Mouse (Mus musculus): ENCODE measurements around the gene Wdr83os. TPM values are rescaled to one million over a fixed set of nuclear protein-coding genes. Genes with fewer than 3 reads are reported as not detected.
A peak's percentile ranks its signal among the peaks of the same experiment; 100 is the strongest.
"Not testable (repeated sequence)": the region's sequence is repeated elsewhere in the genome, so short reads cannot be mapped to it uniquely, and the experiment has no call there.

Wdr83os gene
- polyA plus RNA-seq, 1 experiment from 2014 or later: 123 TPM

- H3K36me3 ChIP-seq: peaks cover 36% of the 10 kb centered on the region
- H3K27me3 ChIP-seq: no peaks in the 10 kb centered on the region
- H3K9ac ChIP-seq: no peak overlapping the region
- no peak overlapping the region for H3K4me2 ChIP-seq (replicated peaks)
- no peaks in the 10 kb centered on the region for H3K9me3 ChIP-seq (replicated peaks)
- H3K4me1 ChIP-seq: peaks cover 10% of the 10 kb centered on the region; the same call in 1 of the 2 replicates
- ATAC-seq (ENCODE audit: insufficient number of reproducible peaks, low FRiP score, low TSS enrichment, low read depth): no peak
- no peak overlapping the region for H3K4me3 ChIP-seq (replicated peaks)
- no peak overlapping the region for H3K27ac ChIP-seq (replicated peaks)
- 93% methylated on average over 15 of the region's 15 CpGs for WGBS
Measured at GRCm38 (mm10) chr8:85073041-85073612, 7.4 kb upstream of the Wdr83os start.

GRCm38 (mm10) chr8:85074167-85074566 is 6.4 kb upstream of the Wdr83os start:
- H3K27ac ChIP-seq (replicated peaks): no peak overlapping the region
- H3K9me3 ChIP-seq (replicated peaks): no peaks in the 10 kb centered on the region
- H3K9ac ChIP-seq: no peak overlapping the region
- 75% methylated on average over 10 of the region's 10 CpGs for WGBS
- H3K4me1 ChIP-seq: peaks cover 10% of the 10 kb centered on the region; the same call in 1 of the 2 replicates
- no peak overlapping the region for H3K4me2 ChIP-seq (replicated peaks)
- H3K36me3 ChIP-seq: peaks cover 43% of the 10 kb centered on the region
- ATAC-seq (ENCODE audit: insufficient number of reproducible peaks, low FRiP score, low TSS enrichment, low read depth): no peak
- H3K4me3 ChIP-seq (replicated peaks): no peak overlapping the region
- no peaks in the 10 kb centered on the region for H3K27me3 ChIP-seq

- Histone ChIP-seq H3K36me3 (peaks cover 43% of the 10 kb centered on the region), H3K4me1 (peaks cover 13% of the 10 kb centered on the region), H3K4me3 (replicated peaks) (no peak overlapping the region), H3K4me2 (replicated peaks) (no peak overlapping the region), H3K27ac (replicated peaks) (no peak overlapping the region), H3K9ac (no peak overlapping the region), H3K27me3 (no peaks in the 10 kb centered on the region), H3K9me3 (replicated peaks) (no peaks in the 10 kb centered on the region)
- no peak for ATAC-seq (ENCODE audit: insufficient number of reproducible peaks, low FRiP score, low TSS enrichment, low read depth)
- WGBS: 89% methylated on average over 10 of the region's 10 CpGs
Measured at GRCm38 (mm10) chr8:85074617-85075016, 5.9 kb upstream of the Wdr83os start.

- H3K9me3 ChIP-seq (replicated peaks): no peaks in the 10 kb centered on the region
- 85% methylated on average over 9 of the region's 9 CpGs for WGBS
- H3K27me3 ChIP-seq: no peaks in the 10 kb centered on the region
- H3K4me1 ChIP-seq: peaks cover 18% of the 10 kb centered on the region
- ATAC-seq (ENCODE audit: insufficient number of reproducible peaks, low FRiP score, low TSS enrichment, low read depth): no peak
- H3K4me3 ChIP-seq (replicated peaks): no peak overlapping the region
- H3K4me2 ChIP-seq (replicated peaks): no peak overlapping the region
- H3K27ac ChIP-seq (replicated peaks): no peak overlapping the region
- H3K36me3 ChIP-seq: peaks cover 43% of the 10 kb centered on the region
- no peak overlapping the region for H3K9ac ChIP-seq
Measured at GRCm38 (mm10) chr8:85076001-85076400, 4.5 kb upstream of the Wdr83os start.

- no peak for ATAC-seq (ENCODE audit: insufficient number of reproducible peaks, low FRiP score, low TSS enrichment, low read depth)
- H3K27ac ChIP-seq (replicated peaks): no peak overlapping the region
- H3K4me1 ChIP-seq: peaks cover 26% of the 10 kb centered on the region
- H3K4me3 ChIP-seq (replicated peaks): no peak overlapping the region
- H3K9ac ChIP-seq: no peak overlapping the region
- H3K9me3 ChIP-seq (replicated peaks): no peaks in the 10 kb centered on the region
- WGBS: 2% methylated on average over 2 of the region's 2 CpGs
- H3K36me3 ChIP-seq: peaks cover 43% of the 10 kb centered on the region
- no peaks in the 10 kb centered on the region for H3K27me3 ChIP-seq
- H3K4me2 ChIP-seq (replicated peaks): no peak overlapping the region
Measured at GRCm38 (mm10) chr8:85076993-85077392, 3.5 kb upstream of the Wdr83os start.

GRCm38 (mm10) chr8:85080214-85080531 is 367 bp upstream of the Wdr83os start:
- peak overlapping the region; percentile 87 for H3K27ac ChIP-seq (replicated peaks)
- H3K9ac ChIP-seq: peak overlapping the region; percentile 93
- peak overlapping the region; percentile 83 for H3K4me3 ChIP-seq (replicated peaks)
- H3K4me1 ChIP-seq: peaks cover 32% of the 10 kb centered on the region
- H3K4me2 ChIP-seq (replicated peaks): peak overlapping the region; percentile 93
- H3K27me3 ChIP-seq: no peaks in the 10 kb centered on the region
- H3K9me3 ChIP-seq (replicated peaks): no peaks in the 10 kb centered on the region
- ATAC-seq (ENCODE audit: insufficient number of reproducible peaks, low FRiP score, low TSS enrichment, low read depth): no peak
- WGBS: under 1% methylated on average over 25 of the region's 25 CpGs
- H3K36me3 ChIP-seq: peaks cover 28% of the 10 kb centered on the region

- Histone ChIP-seq H3K27me3 (no peaks in the 10 kb centered on the region), H3K4me2 (replicated peaks) (peak within 1 kb of the TSS; percentile 93), H3K27ac (replicated peaks) (peak within 1 kb of the TSS; percentile 87), H3K9me3 (replicated peaks) (no peaks in the 10 kb centered on the region), H3K4me3 (replicated peaks) (peak within 1 kb of the TSS; percentile 83), H3K9ac (peak within 1 kb of the TSS; percentile 93), H3K36me3 (peaks cover 24% of the 10 kb centered on the region), H3K4me1 (peaks cover 32% of the 10 kb centered on the region)
- peak; percentile 44; the same call in 1 of the 2 replicates for ATAC-seq (ENCODE audit: insufficient number of reproducible peaks, low FRiP score, low TSS enrichment, low read depth)
- 0% methylated on average over 9 of the region's 9 CpGs for WGBS
Measured at GRCm38 (mm10) chr8:85081216-85081555, 646 bp downstream of the Wdr83os start, which contains the start of gene Wdr83. Gene Wdr83, minus strand, starts transcription at chr8:85081306.

- H3K9ac ChIP-seq; H3K4me2 ChIP-seq (replicated peaks); ATAC-seq (ENCODE audit: insufficient number of reproducible peaks, low FRiP score, low TSS enrichment, low read depth); H3K27me3 ChIP-seq; H3K4me3 ChIP-seq (replicated peaks); H3K9me3 ChIP-seq (replicated peaks): not testable (repeated sequence)
- Histone ChIP-seq H3K4me1 (peaks cover 32% of the 10 kb centered on the region), H3K27ac (replicated peaks) (0 out of 2 replicates have a peak overlapping the region, but pooled peaks have one; percentile 65), H3K36me3 (peaks cover 22% of the 10 kb centered on the region)
- 91% methylated on average over 4 of the region's 4 CpGs for WGBS
Measured at GRCm38 (mm10) chr8:85082169-85082568, 1.6 kb downstream of the Wdr83os start.

GRCm38 (mm10) chr8:85083108-85083813 is 2.7 kb downstream of the Wdr83os start, which contains the start of gene Man2b1:
Gene Man2b1, plus strand, starts transcription at chr8:85083270.
- under 1% methylated on average over 30 of the region's 30 CpGs for WGBS
- H3K27me3 ChIP-seq: no peaks in the 10 kb centered on the region
- H3K4me1 ChIP-seq: peaks cover 32% of the 10 kb centered on the region
- H3K9me3 ChIP-seq (replicated peaks): no peaks in the 10 kb centered on the region
- ATAC-seq (ENCODE audit: insufficient number of reproducible peaks, low FRiP score, low TSS enrichment, low read depth): peak; percentile 88
- H3K4me2 ChIP-seq (replicated peaks): peak within 1 kb of the TSS; percentile 88
- H3K27ac ChIP-seq (replicated peaks): peak within 1 kb of the TSS; percentile 65
- peak within 1 kb of the TSS; percentile 62 for H3K9ac ChIP-seq
- H3K4me3 ChIP-seq (replicated peaks): peak within 1 kb of the TSS; percentile 71
- H3K36me3 ChIP-seq: peaks cover 25% of the 10 kb centered on the region

- Histone ChIP-seq H3K4me2 (replicated peaks) (no peak overlapping the region), H3K9me3 (replicated peaks) (no peaks in the 10 kb centered on the region), H3K9ac (no peak overlapping the region), H3K36me3 (peaks cover 28% of the 10 kb centered on the region), H3K4me1 (peaks cover 29% of the 10 kb centered on the region), H3K4me3 (replicated peaks) (no peak overlapping the region), H3K27me3 (no peaks in the 10 kb centered on the region), H3K27ac (replicated peaks) (no peak overlapping the region)
- 86% methylated on average over 8 of the region's 8 CpGs for WGBS
- no peak for ATAC-seq (ENCODE audit: insufficient number of reproducible peaks, low FRiP score, low TSS enrichment, low read depth)
Measured at GRCm38 (mm10) chr8:85084633-85085032, 4.1 kb downstream of the Wdr83os start.

- H3K27ac ChIP-seq (replicated peaks): no peak overlapping the region
- 78% methylated on average over 3 of the region's 3 CpGs for WGBS
- no peak overlapping the region for H3K9ac ChIP-seq
- peaks cover 23% of the 10 kb centered on the region for H3K4me1 ChIP-seq
- H3K4me3 ChIP-seq (replicated peaks): no peak overlapping the region
- ATAC-seq (ENCODE audit: insufficient number of reproducible peaks, low FRiP score, low TSS enrichment, low read depth): no peak
- no peaks in the 10 kb centered on the region for H3K9me3 ChIP-seq (replicated peaks)
- H3K36me3 ChIP-seq: peaks cover 33% of the 10 kb centered on the region
- H3K4me2 ChIP-seq (replicated peaks): no peak overlapping the region
- H3K27me3 ChIP-seq: no peaks in the 10 kb centered on the region
Measured at GRCm38 (mm10) chr8:85086238-85086637, 5.7 kb downstream of the Wdr83os start.

All from embryonic facial prominence, embryonic 15.5 days (tissue).